Mouse (Mus musculus) C2C12 (cell line): ENCODE measurements around the gene Tpcn2.

Experiments used
- CTCF ChIP-seq: IDR thresholded peaks from one replicate; pipeline ENCODE4 v1.5.1; 2011; ENCODE audit not compliant: control insufficient read depth, insufficient read depth, insufficient read length
- MYOD1 ChIP-seq: IDR thresholded peaks from one replicate; pipeline ENCODE4 v1.6.1; 2011; ENCODE audit warnings: low read depth; ENCODE audit not compliant: control insufficient read depth, insufficient read length

GRCm38 (mm10) chr7:145196340-145196739, 87.5 kb downstream of the Tpcn2 start:
- TF ChIP-seq CTCF = no peak
- no peak for TF ChIP-seq MYOD1
